Comparison of ENCODE assay signal across 8 mouse cellular contexts in the genomic region with DNA sequence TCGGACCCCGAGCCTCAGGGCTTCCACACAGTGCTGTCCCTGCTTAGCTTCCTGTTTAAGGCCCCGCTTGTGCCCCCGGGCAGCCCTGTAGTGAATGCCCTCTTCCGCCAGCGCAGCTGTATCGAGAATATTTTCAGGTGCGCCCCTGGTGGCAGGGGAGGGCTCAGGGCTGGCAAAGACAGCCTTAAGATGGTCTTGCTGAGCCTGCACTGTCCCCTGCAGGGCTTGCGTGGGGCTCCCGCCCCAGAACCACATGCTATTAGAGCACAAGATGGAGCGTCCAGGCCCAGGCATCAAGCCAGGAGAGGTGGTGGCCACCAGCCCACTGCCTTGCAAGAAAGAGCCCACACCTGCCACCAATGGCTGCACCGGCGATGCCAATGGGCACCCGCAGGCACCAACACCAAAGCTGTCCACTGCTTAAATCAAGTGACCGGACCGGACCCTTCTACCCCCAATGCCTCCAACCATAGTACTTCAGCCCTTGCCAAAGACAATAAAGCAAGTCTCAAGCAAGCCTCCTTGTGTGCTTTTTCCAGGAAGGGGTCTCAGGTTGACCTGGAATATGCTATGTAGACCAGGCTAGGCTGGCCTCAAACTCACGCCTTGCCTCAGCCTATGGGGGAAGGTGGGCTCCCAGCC. TPM values are rescaled to one million over a fixed set of nuclear protein-coding genes. Genes with fewer than 3 reads are reported as not detected.
DNase-seq lines count a peak whose midpoint lies in the region; ATAC-seq lines count a peak whose summit lies in the region.

No protein-coding gene starts in this region.

- no peak for ATAC-seq in kidney, embryonic 16.5 days (ENCODE audit: low FRiP score, low TSS enrichment)
- ATAC-seq in forebrain, embryonic 12.5 days (ENCODE audit: low FRiP score) = no peak
- ATAC-seq in limb, embryonic 15.5 days (ENCODE audit: insufficient number of reproducible peaks, low FRiP score, low TSS enrichment, low read depth) = no peak

- H3K27me3 ChIP-seq in kidney, embryonic 16.5 days (ENCODE audit: insufficient read depth, low read length) = no peaks in the 10 kb centered on the region
- peaks cover 25% of the 10 kb centered on the region for H3K27me3 ChIP-seq in forebrain, embryonic 12.5 days
- H3K27me3 ChIP-seq in limb, embryonic 15.5 days = no peaks in the 10 kb centered on the region

- H3K4me3 ChIP-seq in kidney, embryonic 16.5 days (ENCODE audit: low read length) = no peak overlapping the region
- H3K4me3 ChIP-seq in forebrain, embryonic 12.5 days (replicated peaks) = 0 out of 2 replicates have a peak overlapping the region, but pooled peaks have one; percentile 5
- no peak overlapping the region; the same call in 1 of the 2 replicates for H3K4me3 ChIP-seq in limb, embryonic 15.5 days

- H3K36me3 ChIP-seq in kidney, embryonic 16.5 days (ENCODE audit: insufficient read depth, low read length) = peaks cover 15% of the 10 kb centered on the region
- peaks cover 27% of the 10 kb centered on the region for H3K36me3 ChIP-seq in forebrain, embryonic 12.5 days (replicated peaks)
- H3K36me3 ChIP-seq in limb, embryonic 15.5 days = peaks cover 25% of the 10 kb centered on the region

- 84% methylated on average over 17 of the region's 17 CpGs for WGBS in kidney, embryonic 16.5 days
- 81% methylated on average over 17 of the region's 17 CpGs for WGBS in forebrain, embryonic 12.5 days
- 83% methylated on average over 17 of the region's 17 CpGs for WGBS in limb, embryonic 15.5 days

- H3K27ac ChIP-seq in kidney, embryonic 16.5 days (ENCODE audit: low read length) = no peak overlapping the region
- no peak overlapping the region for H3K27ac ChIP-seq in forebrain, embryonic 12.5 days
- H3K27ac ChIP-seq in limb, embryonic 15.5 days = no peak overlapping the region

- peak overlapping the region; percentile 78; the same call in 1 of the 2 replicates for H3K4me2 ChIP-seq in kidney, embryonic 16.5 days (replicated peaks; ENCODE audit: low read depth, low read length)
- H3K4me2 ChIP-seq in forebrain, embryonic 12.5 days = peak overlapping the region; percentile 86
- peak overlapping the region; percentile 79; the same call in 1 of the 2 replicates for H3K4me2 ChIP-seq in limb, embryonic 15.5 days

- DNase-seq in kidney, adult 9 months = no peak
- DNase-seq in ZHBTc4 (ENCODE audit: low read depth, low spot score) = peak; percentile 70
- DNase-seq in thymus, postnatal 4 days = peak; percentile 69
- DNase-seq in gastrocnemius, postnatal 25 days = no peak
- DNase-seq in frontal cortex, postnatal 10 days (ENCODE audit: low spot score in 2 of 2) = no peak

- H3K4me1 ChIP-seq in kidney, embryonic 16.5 days (ENCODE audit: insufficient read depth, low read length) = peaks cover 80% of the 10 kb centered on the region
- peaks cover 81% of the 10 kb centered on the region for H3K4me1 ChIP-seq in forebrain, embryonic 12.5 days
- H3K4me1 ChIP-seq in limb, embryonic 15.5 days = peaks cover 82% of the 10 kb centered on the region

- H3K9me3 ChIP-seq in kidney, embryonic 16.5 days (ENCODE audit: low read length) = no peaks in the 10 kb centered on the region
- no peaks in the 10 kb centered on the region for H3K9me3 ChIP-seq in forebrain, embryonic 12.5 days
- H3K9me3 ChIP-seq in limb, embryonic 15.5 days = no peaks in the 10 kb centered on the region

- H3K9ac ChIP-seq in kidney, embryonic 16.5 days (replicated peaks; ENCODE audit: low read length) = peak overlapping the region; percentile 74; the same call in 1 of the 2 replicates
- no peak overlapping the region for H3K9ac ChIP-seq in forebrain, embryonic 12.5 days
- H3K9ac ChIP-seq in limb, embryonic 15.5 days = no peak overlapping the region

RNA-seq across cellular contexts. Expression of a gene that starts 2.7 kb away (rescaled TPM):
- polyA plus RNA-seq in kidney, embryonic 16.5 days (2015; fragmentation: Nextera tagmentation; extraction: Ambion mirVana) = 215 and 217 TPM in 2 replicates
- polyA plus RNA-seq in forebrain, embryonic 12.5 days (2016; fragmentation: Nextera tagmentation; extraction: Ambion mirVana) = 101 and 107 TPM in 2 replicates
- polyA plus RNA-seq in limb, embryonic 15.5 days (2015; fragmentation: Nextera tagmentation; extraction: Ambion mirVana) = 111 and 123 TPM in 2 replicates
- 10 to 100 TPM in 1 of 2 experiments, 1 to 10 TPM in 1; 4.7 to 10.3 TPM for total RNA-seq in gastrocnemius, postnatal 25 days (2021)

RNA-seq across cellular contexts. Expression of a gene that starts 11.8 kb away (rescaled TPM):
- 133 and 149 TPM in 2 replicates for polyA plus RNA-seq in kidney, embryonic 16.5 days (2015; fragmentation: Nextera tagmentation; extraction: Ambion mirVana)
- polyA plus RNA-seq in forebrain, embryonic 12.5 days (2016; fragmentation: Nextera tagmentation; extraction: Ambion mirVana) = 97.4 and 106 TPM in 2 replicates
- 119 and 120 TPM in 2 replicates for polyA plus RNA-seq in limb, embryonic 15.5 days (2015; fragmentation: Nextera tagmentation; extraction: Ambion mirVana)
- total RNA-seq in gastrocnemius, postnatal 25 days (2021) = 10 to 100 TPM; 15.4 to 20.0 TPM

RNA-seq across cellular contexts. Expression of a gene that starts 19.1 kb away (rescaled TPM):
- 1.8 and 1.9 TPM in 2 replicates for polyA plus RNA-seq in kidney, embryonic 16.5 days (2015; fragmentation: Nextera tagmentation; extraction: Ambion mirVana)
- polyA plus RNA-seq in forebrain, embryonic 12.5 days (2016; fragmentation: Nextera tagmentation; extraction: Ambion mirVana) = 0.31 and 0.45 TPM in 2 replicates
- polyA plus RNA-seq in limb, embryonic 15.5 days (2015; fragmentation: Nextera tagmentation; extraction: Ambion mirVana) = 3.2 and 3.3 TPM in 2 replicates
- under 1 TPM; 0.54 to 0.56 TPM for total RNA-seq in gastrocnemius, postnatal 25 days (2021)

RNA-seq across cellular contexts. Expression of a gene that starts 35.4 kb away (rescaled TPM):
- polyA plus RNA-seq in kidney, embryonic 16.5 days (2015; fragmentation: Nextera tagmentation; extraction: Ambion mirVana) = 1.0 and 1.2 TPM in 2 replicates
- polyA plus RNA-seq in forebrain, embryonic 12.5 days (2016; fragmentation: Nextera tagmentation; extraction: Ambion mirVana) = 0.14 TPM in 1 of 2 replicates, not detected in the other
- 0.16 and 0.24 TPM in 2 replicates for polyA plus RNA-seq in limb, embryonic 15.5 days (2015; fragmentation: Nextera tagmentation; extraction: Ambion mirVana)
- under 1 TPM in 1 of 2 experiments, not detected in 1; 0.33 TPM for total RNA-seq in gastrocnemius, postnatal 25 days (2021)

RNA-seq across cellular contexts. Expression of a gene that starts 57.6 kb away (rescaled TPM):
- polyA plus RNA-seq in kidney, embryonic 16.5 days (2015; fragmentation: Nextera tagmentation; extraction: Ambion mirVana) = 24.1 and 25.1 TPM in 2 replicates
- 18.8 and 19.9 TPM in 2 replicates for polyA plus RNA-seq in forebrain, embryonic 12.5 days (2016; fragmentation: Nextera tagmentation; extraction: Ambion mirVana)
- polyA plus RNA-seq in limb, embryonic 15.5 days (2015; fragmentation: Nextera tagmentation; extraction: Ambion mirVana) = 20.4 and 21.1 TPM in 2 replicates
- 10 to 100 TPM in 1 of 2 experiments, 1 to 10 TPM in 1; 8.1 to 19.3 TPM for total RNA-seq in gastrocnemius, postnatal 25 days (2021)

Comparison
In these comparisons a context has a peak if more than half of its experiments do, and no peak if none do; other contexts are left out.
1. DNase-seq: peak in ZHBTc4 (single experiment) and thymus, postnatal 4 days (single experiment); none in kidney, adult 9 months (single experiment), gastrocnemius, postnatal 25 days (single experiment) and frontal cortex, postnatal 10 days (0 of 2).
2. Peak in every context shown above with its lines, with median percentiles within 50 percentile points of each other: H3K4me2 ChIP-seq.